Mouse (Mus musculus): ENCODE results near the gene Mettl26.
A peak's percentile ranks its signal among the peaks of the same experiment; 100 is the strongest.
"Not testable (repeated sequence)": the region's sequence is repeated elsewhere in the genome, so short reads cannot be mapped to it uniquely, and the experiment has no call there.

Mettl26 gene

GRCm38 (mm10) chr17:25869954-25870353 is 4.9 kb upstream of the Mettl26 start:
- DNase-seq = no peak

GRCm38 (mm10) chr17:25871566-25871965 is 3.3 kb upstream of the Mettl26 start:
- DNase-seq = not testable (repeated sequence)

- peak; percentile 33 for DNase-seq
Observed at GRCm38 (mm10) chr17:25872676-25873075, 2.2 kb upstream of the Mettl26 start.

- peak; percentile 39 for DNase-seq
Observed at GRCm38 (mm10) chr17:25873405-25874147, 1.3 kb upstream of the Mettl26 start.

DNA sequence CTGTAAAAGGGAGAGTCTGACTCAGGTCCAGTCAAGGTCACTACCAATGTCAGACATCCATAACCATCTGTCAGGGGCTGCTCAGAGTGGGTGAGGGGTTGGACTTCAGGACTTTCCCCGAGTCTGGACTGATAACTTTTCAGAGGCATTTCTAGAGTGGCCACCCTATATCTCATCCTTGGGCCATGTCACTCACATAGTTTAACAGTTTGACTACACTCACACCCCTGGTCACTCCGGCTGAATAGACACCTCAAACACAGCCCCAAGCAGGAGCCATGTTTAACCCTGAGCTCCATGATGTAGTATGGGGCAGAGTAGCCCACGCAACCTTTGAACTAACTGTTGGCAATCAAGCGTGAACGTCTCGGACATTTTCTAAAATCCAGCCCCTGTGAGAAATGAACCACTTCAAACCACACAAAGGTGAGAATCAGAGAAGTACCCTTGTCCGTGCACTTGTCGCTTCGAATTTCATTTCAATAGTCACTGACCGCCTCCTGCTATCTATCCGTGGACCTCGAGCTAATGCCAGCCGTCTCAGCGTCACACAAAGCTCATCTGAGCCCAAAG is 640 bp upstream of the Mettl26 start:
- no peak for DNase-seq

DNA sequence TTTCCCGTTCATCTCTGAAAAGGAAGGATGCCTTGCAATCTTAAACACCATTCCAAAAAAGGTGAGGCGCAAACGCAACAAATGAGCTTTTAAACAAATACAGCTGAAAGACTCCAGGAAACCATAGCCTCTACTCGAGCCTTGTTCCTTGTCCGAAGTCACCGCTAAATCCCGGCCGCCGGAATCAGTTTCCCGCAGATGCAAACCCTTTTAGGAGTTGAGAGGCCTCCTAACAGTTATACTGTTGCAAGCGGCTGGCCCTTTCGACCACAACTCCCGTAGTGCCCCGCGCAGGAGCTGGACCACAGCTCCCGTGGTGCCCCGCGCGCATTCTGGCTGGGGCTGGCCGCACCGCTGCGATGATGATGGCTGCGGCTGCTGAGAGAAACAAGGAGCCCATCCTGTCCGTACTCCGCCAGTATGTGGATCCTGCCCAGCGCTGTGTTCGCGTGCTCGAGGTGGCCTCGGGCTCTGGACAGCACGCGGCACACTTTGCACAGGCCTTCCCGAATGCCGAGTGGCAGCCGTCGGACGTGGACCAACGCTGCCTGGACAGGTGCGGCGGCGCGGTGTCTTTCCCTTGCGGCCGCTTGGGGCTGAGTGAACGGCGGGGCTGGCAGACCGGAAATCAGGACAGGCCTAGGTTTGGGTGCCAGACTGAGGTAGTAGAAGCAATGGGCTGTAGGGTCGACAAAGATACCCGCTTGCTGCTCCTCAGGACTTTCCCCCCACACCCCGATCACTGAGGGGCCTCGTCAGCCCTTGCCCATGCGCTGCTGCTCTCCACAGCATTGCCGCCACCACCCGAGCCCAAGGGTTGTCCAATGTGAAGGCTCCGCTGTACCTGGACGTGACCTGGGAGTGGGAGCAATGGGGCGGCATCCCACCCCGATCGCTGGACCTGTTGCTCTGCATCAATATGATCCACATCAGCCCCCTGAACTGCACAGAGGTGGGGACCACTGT is 580 bp downstream of the Mettl26 start:
- peak; percentile 90 for DNase-seq

- DNase-seq = no peak
Observed at GRCm38 (mm10) chr17:25876347-25876915, 1.6 kb downstream of the Mettl26 start.

DNA sequence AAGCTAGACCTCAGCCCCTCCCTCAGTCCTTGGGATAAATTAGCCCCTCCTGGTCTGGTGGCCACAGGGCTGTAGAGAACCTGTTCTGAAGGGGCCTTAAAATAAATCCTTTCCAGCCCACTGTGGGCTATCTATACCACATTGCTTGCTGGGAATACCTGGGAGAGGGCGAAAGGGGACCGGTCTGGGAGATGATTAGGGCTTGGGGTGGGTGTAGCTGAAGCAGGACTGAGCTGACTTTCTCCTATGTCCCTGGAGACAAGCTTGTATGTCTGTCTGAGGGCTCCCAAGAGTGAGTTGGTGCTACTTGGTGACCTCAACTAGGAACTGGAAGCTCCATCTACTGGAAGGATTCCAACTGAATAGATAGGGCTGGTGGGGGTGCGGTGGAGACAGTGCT is 2.2 kb downstream of the Mettl26 start:
- no peak for DNase-seq

GRCm38 (mm10) chr17:25877741-25878610 is 3.1 kb downstream of the Mettl26 start:
- no peak for DNase-seq

DNA sequence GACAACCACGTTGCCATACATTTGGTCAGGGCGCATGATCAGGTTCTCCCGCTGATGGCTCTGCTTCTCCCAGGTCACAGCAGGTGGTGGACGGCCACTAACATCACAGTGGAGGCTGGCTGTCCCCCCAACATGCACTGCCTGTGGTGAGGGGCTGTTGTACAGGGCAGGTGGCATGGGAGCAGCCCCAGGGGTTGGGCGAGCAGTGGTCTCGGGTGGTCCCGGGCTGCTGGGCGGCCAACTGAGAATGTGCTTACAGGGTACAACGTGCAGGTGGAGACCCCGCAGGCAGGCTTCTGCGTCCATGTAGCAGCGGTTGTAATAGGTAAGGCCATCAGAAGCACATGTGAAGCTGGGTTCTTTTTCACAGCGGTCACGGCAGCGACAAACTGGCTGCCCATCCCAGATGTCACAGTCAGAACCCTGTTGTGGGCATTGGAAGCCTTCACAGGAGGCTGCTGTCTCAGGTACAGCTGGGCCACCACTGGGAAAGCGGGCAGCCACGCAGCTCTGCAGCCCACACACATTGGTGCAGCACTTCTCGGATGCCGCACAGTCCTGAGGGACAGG is 3.8 kb downstream of the Mettl26 start:
- DNase-seq = no peak

GRCm38 (mm10) chr17:25879261-25879660 is 4.4 kb downstream of the Mettl26 start:
- no peak for DNase-seq

DNA sequence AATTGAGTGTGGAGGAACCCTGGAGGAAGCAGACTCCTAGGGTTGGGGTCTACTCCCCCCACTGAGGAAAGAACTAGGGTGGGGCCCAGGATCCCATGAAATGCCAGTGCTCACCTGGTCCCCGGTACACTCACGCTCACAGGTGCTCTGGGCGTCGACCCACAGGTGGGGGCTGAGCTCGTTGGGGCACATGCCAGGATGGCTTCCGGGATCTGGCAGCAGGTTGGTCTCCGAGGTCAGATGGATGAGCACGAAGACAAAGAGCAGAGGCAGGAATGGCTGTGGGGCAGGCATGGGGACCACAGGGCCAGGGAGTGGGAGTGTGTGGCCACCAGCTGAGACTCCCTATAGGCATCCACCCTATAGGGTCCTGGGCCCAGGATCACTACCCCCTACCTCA is 4.9 kb downstream of the Mettl26 start:
- DNase-seq = no peak

GRCm38 (mm10) chr17:25880196-25880910 is 5.5 kb downstream of the Mettl26 start, which contains the start of gene Wfikkn1:
Gene Wfikkn1, minus strand, starts transcription at chr17:25880858.
- DNase-seq = no peak

GRCm38 (mm10) chr17:25880913-25881641 is 6.2 kb downstream of the Mettl26 start:
- no peak for DNase-seq

GRCm38 (mm10) chr17:25881691-25882090 is 6.8 kb downstream of the Mettl26 start:
- no peak for DNase-seq

DNA sequence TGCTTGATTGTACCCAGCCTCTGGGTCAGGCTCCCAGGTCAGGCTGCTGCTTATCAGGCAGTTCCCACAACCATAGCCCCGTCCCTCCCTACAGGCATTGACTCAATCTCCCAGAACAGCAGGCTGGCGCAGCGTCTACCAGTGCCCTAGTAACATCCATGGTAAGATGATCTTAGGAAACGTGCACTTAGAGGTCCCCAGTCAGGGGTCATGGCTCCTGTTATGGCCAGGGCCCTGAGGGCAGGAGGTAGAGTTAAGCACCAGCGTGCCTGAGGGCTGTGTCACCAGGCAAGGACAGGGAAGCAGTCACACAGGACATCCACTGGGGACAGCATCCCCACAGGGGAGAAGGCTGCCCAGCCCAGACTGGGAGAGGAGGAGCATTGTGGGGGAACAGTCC is 7.4 kb downstream of the Mettl26 start:
- no peak for DNase-seq

GRCm38 (mm10) chr17:25883268-25883667 is 8.4 kb downstream of the Mettl26 start:
- DNase-seq = no peak

- no peak for DNase-seq
Observed at GRCm38 (mm10) chr17:25883824-25884223, 8.9 kb downstream of the Mettl26 start.

DNA sequence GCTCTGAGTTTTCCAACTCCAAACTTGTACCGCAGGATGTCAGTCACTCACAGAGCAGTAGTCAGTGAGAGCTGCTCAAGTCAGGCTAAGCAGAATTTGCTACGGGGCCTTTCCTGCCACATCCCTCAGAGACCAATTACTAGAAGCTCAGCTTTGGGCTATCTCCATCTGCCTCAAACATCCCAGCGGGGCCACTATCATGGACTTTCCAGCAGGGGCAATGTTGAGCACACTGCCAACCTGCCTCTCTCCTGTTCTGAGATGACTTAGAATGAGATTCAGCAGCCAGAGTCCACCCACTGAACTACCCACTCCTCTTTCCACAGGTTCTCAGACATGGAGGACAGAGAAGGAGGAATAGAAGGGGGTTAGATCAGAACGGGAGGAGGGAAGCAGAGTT is 10.8 kb downstream of the Mettl26 start:
- no peak for DNase-seq

DNA sequence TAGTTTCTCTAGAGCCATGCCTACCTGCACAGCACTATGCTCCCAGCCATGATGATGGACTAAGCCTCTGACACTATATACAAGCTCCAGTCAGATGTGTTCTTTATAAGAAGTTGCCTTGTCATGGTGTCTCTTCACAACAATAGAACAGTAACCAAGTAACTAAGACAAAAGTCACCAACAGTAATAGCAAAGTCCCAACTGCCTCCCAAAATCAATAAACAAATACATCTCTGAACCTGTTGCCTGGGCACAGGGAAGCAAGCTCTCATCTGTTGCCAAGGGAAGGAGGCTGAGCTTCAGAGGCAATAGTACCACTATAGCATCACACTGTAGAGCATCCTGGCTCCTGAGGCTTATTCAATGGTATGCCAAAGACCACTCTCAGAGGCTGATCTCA is 11.9 kb downstream of the Mettl26 start:
- no peak for DNase-seq

Measured in cerebellum, adult 9-10 months (tissue).